Mouse (Mus musculus): ENCODE data around the gene Serbp1. TPM values are rescaled to one million over a fixed set of nuclear protein-coding genes. Genes with fewer than 3 reads are reported as not detected.
A peak's percentile ranks its signal among the peaks of the same experiment; 100 is the strongest.

The Serbp1 gene
- polyA plus RNA-seq, 1 experiment from 2014 or later = 281 TPM

- H3K9me3 ChIP-seq (ENCODE audit: control insufficient read depth, low read length) = no peaks in the 10 kb centered on the region
- H3K27ac ChIP-seq (ENCODE audit: low read depth, low read length) = no peak overlapping the region
- H3K27me3 ChIP-seq (replicated peaks; ENCODE audit: control insufficient read depth, insufficient read depth, low read length) = no peaks in the 10 kb centered on the region; the same call in 1 of the 2 replicates
- peaks cover 10% of the 10 kb centered on the region for H3K4me1 ChIP-seq (ENCODE audit: control insufficient read depth, insufficient read depth, low read depth, low read length)
- ATAC-seq = peak; percentile 89
- WGBS = 6% methylated on average over 18 of the region's 18 CpGs
- H3K4me2 ChIP-seq (ENCODE audit: low read length) = peak overlapping the region; percentile 63
- peak overlapping the region; percentile 36 for H3K4me3 ChIP-seq (ENCODE audit: low read length)
- no peaks in the 10 kb centered on the region for H3K36me3 ChIP-seq (ENCODE audit: control insufficient read depth, insufficient read depth, low read length)
- H3K9ac ChIP-seq (ENCODE audit: low read depth, low read length) = peak overlapping the region; percentile 46; the same call in 1 of the 2 replicates
These were observed 9.4 kb upstream of the Serbp1 start for GRCm38 (mm10) chr6:67228459-67229107.

DNA sequence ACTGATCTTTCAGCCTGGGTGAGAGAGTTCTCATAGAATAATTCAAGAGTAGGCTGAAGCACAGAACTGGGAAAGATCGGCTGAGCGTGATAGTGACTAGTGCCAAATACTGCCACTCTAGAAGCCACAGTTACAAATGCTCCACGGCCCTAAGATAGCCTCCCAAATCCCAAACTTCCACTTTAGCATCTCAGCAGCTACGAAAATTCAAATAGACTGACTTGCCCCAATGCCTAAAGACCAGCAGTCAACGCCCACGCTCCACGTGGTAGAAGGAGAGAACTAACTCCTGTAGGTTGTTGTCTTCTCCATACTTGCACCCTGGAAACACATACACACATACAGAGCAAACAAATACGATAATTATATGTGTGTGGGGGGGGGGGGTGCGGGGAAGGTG, 8.5 kb upstream of the Serbp1 start:
- H3K9me3 ChIP-seq (ENCODE audit: control insufficient read depth, low read length) = no peaks in the 10 kb centered on the region
- no peak overlapping the region for H3K9ac ChIP-seq (ENCODE audit: low read depth, low read length)
- H3K4me2 ChIP-seq (ENCODE audit: low read length) = no peak overlapping the region
- no peaks in the 10 kb centered on the region for H3K36me3 ChIP-seq (ENCODE audit: control insufficient read depth, insufficient read depth, low read length)
- no peak for ATAC-seq
- 44% methylated on average over 9 of the region's 9 CpGs for WGBS
- peaks cover 10% of the 10 kb centered on the region for H3K4me1 ChIP-seq (ENCODE audit: control insufficient read depth, insufficient read depth, low read depth, low read length)
- H3K4me3 ChIP-seq (ENCODE audit: low read length) = no peak overlapping the region
- no peaks in the 10 kb centered on the region; the same call in 1 of the 2 replicates for H3K27me3 ChIP-seq (replicated peaks; ENCODE audit: control insufficient read depth, insufficient read depth, low read length)
- H3K27ac ChIP-seq (ENCODE audit: low read depth, low read length) = no peak overlapping the region

GRCm38 (mm10) chr6:67229922-67230518, 8.0 kb upstream of the Serbp1 start:
- no peak for ATAC-seq
- H3K9me3 ChIP-seq (ENCODE audit: control insufficient read depth, low read length) = no peaks in the 10 kb centered on the region
- no peaks in the 10 kb centered on the region; the same call in 1 of the 2 replicates for H3K27me3 ChIP-seq (replicated peaks; ENCODE audit: control insufficient read depth, insufficient read depth, low read length)
- no peak overlapping the region for H3K4me3 ChIP-seq (ENCODE audit: low read length)
- H3K4me1 ChIP-seq (ENCODE audit: control insufficient read depth, insufficient read depth, low read depth, low read length) = peaks cover 10% of the 10 kb centered on the region
- H3K4me2 ChIP-seq (ENCODE audit: low read length) = no peak overlapping the region
- no peaks in the 10 kb centered on the region for H3K36me3 ChIP-seq (ENCODE audit: control insufficient read depth, insufficient read depth, low read length)
- no peak overlapping the region for H3K9ac ChIP-seq (ENCODE audit: low read depth, low read length)
- WGBS = 13% methylated on average over 11 of the region's 11 CpGs
- H3K27ac ChIP-seq (ENCODE audit: low read depth, low read length) = no peak overlapping the region

DNA sequence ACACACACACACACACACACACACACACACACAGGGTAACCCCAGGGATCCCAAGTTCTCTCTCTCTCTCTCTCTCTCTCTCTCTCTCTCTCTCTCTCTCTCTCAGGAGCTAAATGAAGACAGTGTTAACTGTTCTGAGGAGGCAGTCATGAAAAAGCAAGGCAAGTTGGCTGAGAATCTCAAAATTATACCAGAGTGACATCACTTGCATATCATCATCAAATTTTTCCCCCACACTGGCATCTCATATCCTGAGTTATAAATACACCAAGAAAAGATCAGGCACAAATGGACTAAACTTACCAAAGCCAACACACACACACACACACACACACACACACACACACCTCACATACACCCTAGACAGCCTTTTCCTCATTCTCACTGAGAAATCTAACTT, 7.0 kb upstream of the Serbp1 start:
- ATAC-seq = no peak
- no peak overlapping the region for H3K4me3 ChIP-seq (ENCODE audit: low read length)
- H3K4me1 ChIP-seq (ENCODE audit: control insufficient read depth, insufficient read depth, low read depth, low read length) = peaks cover 10% of the 10 kb centered on the region
- no peaks in the 10 kb centered on the region for H3K9me3 ChIP-seq (ENCODE audit: control insufficient read depth, low read length)
- no peaks in the 10 kb centered on the region; the same call in 1 of the 2 replicates for H3K27me3 ChIP-seq (replicated peaks; ENCODE audit: control insufficient read depth, insufficient read depth, low read length)
- no peak overlapping the region for H3K4me2 ChIP-seq (ENCODE audit: low read length)
- H3K27ac ChIP-seq (ENCODE audit: low read depth, low read length) = no peak overlapping the region
- H3K36me3 ChIP-seq (ENCODE audit: control insufficient read depth, insufficient read depth, low read length) = no peaks in the 10 kb centered on the region
- H3K9ac ChIP-seq (ENCODE audit: low read depth, low read length) = no peak overlapping the region

GRCm38 (mm10) chr6:67235649-67236048, 2.3 kb upstream of the Serbp1 start:
- H3K9me3 ChIP-seq (ENCODE audit: control insufficient read depth, low read length) = no peaks in the 10 kb centered on the region
- H3K4me3 ChIP-seq (ENCODE audit: low read length) = no peak overlapping the region
- H3K4me2 ChIP-seq (ENCODE audit: low read length) = no peak overlapping the region
- no peaks in the 10 kb centered on the region for H3K4me1 ChIP-seq (ENCODE audit: control insufficient read depth, insufficient read depth, low read depth, low read length)
- ATAC-seq = no peak
- no peak overlapping the region for H3K27ac ChIP-seq (ENCODE audit: low read depth, low read length)
- 91% methylated on average over 3 of the region's 3 CpGs for WGBS
- H3K9ac ChIP-seq (ENCODE audit: low read depth, low read length) = no peak overlapping the region
- no peaks in the 10 kb centered on the region for H3K36me3 ChIP-seq (ENCODE audit: control insufficient read depth, insufficient read depth, low read length)
- no peaks in the 10 kb centered on the region for H3K27me3 ChIP-seq (replicated peaks; ENCODE audit: control insufficient read depth, insufficient read depth, low read length)

DNA sequence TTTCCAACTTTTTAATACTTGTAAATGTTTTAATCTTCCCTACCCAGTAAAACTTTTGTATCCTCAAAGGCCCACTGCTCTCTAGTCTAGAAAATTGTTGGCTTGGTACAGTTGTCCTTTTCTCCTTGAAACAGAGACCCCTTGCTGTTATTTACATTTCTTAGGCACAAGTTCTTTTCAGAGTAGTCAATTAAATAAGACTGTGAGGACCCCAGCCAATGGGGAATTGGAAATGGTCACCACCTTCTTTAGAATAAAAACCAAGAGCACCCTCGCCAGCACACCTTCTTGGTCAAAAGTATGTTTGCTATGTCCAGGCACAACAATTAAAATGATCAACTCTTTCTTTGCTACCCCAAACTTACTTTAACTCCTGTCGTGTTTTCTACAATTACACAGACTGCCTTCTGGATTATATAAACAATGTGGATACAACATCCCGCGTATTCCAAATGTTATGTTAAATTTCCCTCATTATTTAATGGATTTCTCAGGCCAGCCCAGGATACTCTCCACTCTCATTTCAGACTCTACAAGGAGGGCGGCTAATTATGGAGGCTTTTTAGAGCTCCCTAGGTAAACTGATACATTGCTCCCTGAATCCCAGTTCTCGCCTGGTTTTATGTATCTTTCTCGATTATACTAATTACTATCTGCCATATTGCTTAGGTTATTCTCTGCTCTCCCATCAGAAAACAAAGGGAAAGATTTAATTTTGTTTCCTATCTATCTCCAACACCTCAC, 1.3 kb upstream of the Serbp1 start:
- H3K4me1 ChIP-seq (ENCODE audit: control insufficient read depth, insufficient read depth, low read depth, low read length) = no peaks in the 10 kb centered on the region
- ATAC-seq = no peak
- 85% methylated on average over 7 of the region's 7 CpGs for WGBS
- H3K36me3 ChIP-seq (ENCODE audit: control insufficient read depth, insufficient read depth, low read length) = no peaks in the 10 kb centered on the region
- no peaks in the 10 kb centered on the region for H3K27me3 ChIP-seq (replicated peaks; ENCODE audit: control insufficient read depth, insufficient read depth, low read length)
- H3K9me3 ChIP-seq (ENCODE audit: control insufficient read depth, low read length) = no peaks in the 10 kb centered on the region
- H3K27ac ChIP-seq (ENCODE audit: low read depth, low read length) = no peak overlapping the region
- H3K4me3 ChIP-seq (ENCODE audit: low read length) = no peak overlapping the region
- no peak overlapping the region for H3K4me2 ChIP-seq (ENCODE audit: low read length)
- no peak overlapping the region for H3K9ac ChIP-seq (ENCODE audit: low read depth, low read length)

GRCm38 (mm10) chr6:67241263-67241662, 3.3 kb downstream of the Serbp1 start:
- H3K27me3 ChIP-seq (replicated peaks; ENCODE audit: control insufficient read depth, insufficient read depth, low read length) = no peaks in the 10 kb centered on the region
- H3K9ac ChIP-seq (ENCODE audit: low read depth, low read length) = no peak overlapping the region
- H3K27ac ChIP-seq (ENCODE audit: low read depth, low read length) = no peak overlapping the region
- no peaks in the 10 kb centered on the region for H3K36me3 ChIP-seq (ENCODE audit: control insufficient read depth, insufficient read depth, low read length)
- WGBS = 97% methylated on average over 3 of the region's 3 CpGs
- no peak for ATAC-seq
- no peaks in the 10 kb centered on the region for H3K9me3 ChIP-seq (ENCODE audit: control insufficient read depth, low read length)
- no peak overlapping the region for H3K4me3 ChIP-seq (ENCODE audit: low read length)
- no peaks in the 10 kb centered on the region for H3K4me1 ChIP-seq (ENCODE audit: control insufficient read depth, insufficient read depth, low read depth, low read length)
- no peak overlapping the region for H3K4me2 ChIP-seq (ENCODE audit: low read length)

DNA sequence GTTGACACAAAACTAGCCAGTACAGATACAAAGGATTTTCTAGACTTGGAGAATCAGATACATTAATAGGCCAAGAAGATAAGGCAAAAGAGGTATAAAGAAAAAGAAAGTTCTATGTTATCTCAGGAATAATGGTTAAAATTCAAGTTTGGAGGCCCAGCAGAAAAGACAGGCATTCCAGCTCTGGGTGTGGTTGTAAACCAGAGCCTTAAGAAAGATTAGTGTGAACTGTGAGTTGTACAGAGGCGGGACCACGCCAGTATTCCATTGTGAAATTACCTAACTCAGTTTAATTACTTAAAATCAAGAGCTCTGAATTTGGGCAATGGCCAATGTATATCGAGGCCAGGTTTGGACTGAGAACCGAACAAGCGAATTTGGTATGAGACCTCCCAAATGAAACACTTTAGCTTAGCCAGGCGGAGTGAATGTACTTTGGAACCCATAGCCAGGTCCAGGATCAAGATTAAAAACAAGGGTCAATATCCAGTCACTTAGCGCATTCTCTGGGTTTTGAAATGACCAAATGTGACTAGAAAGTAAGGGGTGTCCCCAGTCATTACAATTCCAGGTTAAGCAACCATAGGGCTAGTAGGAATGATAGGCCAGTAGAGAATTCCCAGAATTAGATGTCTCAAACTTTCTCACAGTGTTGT, 5.9 kb downstream of the Serbp1 start:
- WGBS = 91% methylated on average over 7 of the region's 7 CpGs
- no peak overlapping the region for H3K9ac ChIP-seq (ENCODE audit: low read depth, low read length)
- no peaks in the 10 kb centered on the region for H3K27me3 ChIP-seq (replicated peaks; ENCODE audit: control insufficient read depth, insufficient read depth, low read length)
- H3K4me1 ChIP-seq (ENCODE audit: control insufficient read depth, insufficient read depth, low read depth, low read length) = no peaks in the 10 kb centered on the region
- no peaks in the 10 kb centered on the region for H3K9me3 ChIP-seq (ENCODE audit: control insufficient read depth, low read length)
- no peak overlapping the region for H3K27ac ChIP-seq (ENCODE audit: low read depth, low read length)
- no peak overlapping the region for H3K4me2 ChIP-seq (ENCODE audit: low read length)
- H3K36me3 ChIP-seq (ENCODE audit: control insufficient read depth, insufficient read depth, low read length) = no peaks in the 10 kb centered on the region
- no peak overlapping the region for H3K4me3 ChIP-seq (ENCODE audit: low read length)
- no peak for ATAC-seq

GRCm38 (mm10) chr6:67244451-67244850, 6.5 kb downstream of the Serbp1 start:
- H3K36me3 ChIP-seq (ENCODE audit: control insufficient read depth, insufficient read depth, low read length) = no peaks in the 10 kb centered on the region
- ATAC-seq = no peak
- no peaks in the 10 kb centered on the region for H3K4me1 ChIP-seq (ENCODE audit: control insufficient read depth, insufficient read depth, low read depth, low read length)
- H3K9ac ChIP-seq (ENCODE audit: low read depth, low read length) = no peak overlapping the region
- 87% methylated on average over 5 of the region's 5 CpGs for WGBS
- H3K27me3 ChIP-seq (replicated peaks; ENCODE audit: control insufficient read depth, insufficient read depth, low read length) = no peaks in the 10 kb centered on the region
- H3K27ac ChIP-seq (ENCODE audit: low read depth, low read length) = no peak overlapping the region
- no peaks in the 10 kb centered on the region for H3K9me3 ChIP-seq (ENCODE audit: control insufficient read depth, low read length)
- no peak overlapping the region for H3K4me3 ChIP-seq (ENCODE audit: low read length)
- H3K4me2 ChIP-seq (ENCODE audit: low read length) = no peak overlapping the region

Data from hindbrain, embryonic 16.5 days (tissue).